In genomic region chr2:26021561-26022257, GRCm38 (mm10) we compare ENCODE assay signal across 1 mouse cellular context.
TF ChIP-seq lines count a peak whose summit lies in the region.

Gene Ubac1, minus strand, starts transcription at chr2:26021747.

TF ChIP-seq in CH12.LX, 34 proteins besides CTCF, POLR2A, EP300 and RAD21 (continued from another document):
- TF ChIP-seq JUN (IDR thresholded peaks at IDR 0.05; ENCODE audit: insufficient read depth, low read depth, low read length) (no peak), IRF4 (IDR thresholded peaks at IDR 0.05; ENCODE audit: low read depth, low read length) (peak; percentile 31; the same call in 1 of the 2 replicates), USF2 (conservative IDR thresholded peaks at IDR 0.05; ENCODE audit: low read depth, low read length) (no peak), NELFE (IDR thresholded peaks at IDR 0.05; ENCODE audit: low read depth, low read length) (peak; percentile 44; the same call in 1 of the 2 replicates), ZC3H11A (IDR thresholded peaks at IDR 0.05; ENCODE audit: low read depth, low read length) (no peak), ZKSCAN1 (IDR thresholded peaks at IDR 0.05; ENCODE audit: borderline replicate concordance, low read depth, low read length) (no peak), CHD2 (IDR thresholded peaks at IDR 0.05; ENCODE audit: low read length) (peak; percentile 44; the same call in 1 of the 2 replicates), MXI1 (IDR thresholded peaks at IDR 0.05; ENCODE audit: low read depth, low read length) (0 out of 2 replicates have a peak, but pooled peaks have one; percentile 74)
TF ChIP-seq in CH12.LX: peak in this region for 18.
